Mouse (Mus musculus): ENCODE results near the gene Olfr94.
"Not testable (repeated sequence)": the region's sequence is repeated elsewhere in the genome, so short reads cannot be mapped to it uniquely, and the experiment has no call there.

Gene Olfr94

GRCm38 (mm10) chr17:37200894-37201293 is at the start of gene Olfr94:
Gene Olfr94 (minus strand): TSS chr17:37200994.
- no peak for DNase-seq (ENCODE audit: low read depth, low spot score)

- no peak for DNase-seq (ENCODE audit: low read depth, low spot score)
Observed at GRCm38 (mm10) chr17:37250544-37250943, 49.8 kb upstream of the Olfr94 start.

GRCm38 (mm10) chr17:37249460-37249859 is 48.7 kb upstream of the Olfr94 start:
- no peak for DNase-seq (ENCODE audit: low read depth, low spot score)

GRCm38 (mm10) chr17:37246715-37247114 is 45.9 kb upstream of the Olfr94 start:
- DNase-seq (ENCODE audit: low read depth, low spot score): peak; percentile 40

GRCm38 (mm10) chr17:37242198-37242597 is 41.4 kb upstream of the Olfr94 start:
- DNase-seq (ENCODE audit: low read depth, low spot score): no peak

- not testable (repeated sequence) for DNase-seq (ENCODE audit: low read depth, low spot score)
Observed at GRCm38 (mm10) chr17:37237230-37237629, 36.4 kb upstream of the Olfr94 start, which contains the start of gene Olfr97. Gene Olfr97 (minus strand): TSS chr17:37237330.

- no peak for DNase-seq (ENCODE audit: low read depth, low spot score)
Observed at GRCm38 (mm10) chr17:37221879-37222278, 21.1 kb upstream of the Olfr94 start.

- no peak for DNase-seq (ENCODE audit: low read depth, low spot score)
Observed at GRCm38 (mm10) chr17:37219846-37220245, 19.1 kb upstream of the Olfr94 start, which contains the start of gene Olfr96. Gene Olfr96 (plus strand): TSS chr17:37220146.

- DNase-seq (ENCODE audit: low read depth, low spot score): peak; percentile 43
Observed at GRCm38 (mm10) chr17:37218486-37218885, 17.7 kb upstream of the Olfr94 start.

- DNase-seq (ENCODE audit: low read depth, low spot score): no peak
Observed at GRCm38 (mm10) chr17:37213018-37213417, 12.2 kb upstream of the Olfr94 start, which contains the start of gene Olfr95. Gene Olfr95 (minus strand): TSS chr17:37213118.

GRCm38 (mm10) chr17:37210884-37211768 is 10.3 kb upstream of the Olfr94 start:
- DNase-seq (ENCODE audit: low read depth, low spot score): no peak

GRCm38 (mm10) chr17:37203917-37204236 is 3.1 kb upstream of the Olfr94 start:
- DNase-seq (ENCODE audit: low read depth, low spot score): no peak

- DNase-seq (ENCODE audit: low read depth, low spot score): peak; percentile 58
Observed at GRCm38 (mm10) chr17:37203206-37203916, 2.6 kb upstream of the Olfr94 start.

- DNase-seq (ENCODE audit: low read depth, low spot score): no peak
Observed at GRCm38 (mm10) chr17:37196845-37197724, 3.7 kb downstream of the Olfr94 start.

- DNase-seq (ENCODE audit: low read depth, low spot score): no peak
Observed at GRCm38 (mm10) chr17:37194782-37195181, 6.0 kb downstream of the Olfr94 start.

GRCm38 (mm10) chr17:37193656-37194055 is 7.1 kb downstream of the Olfr94 start, which contains the start of gene Ubd:
Gene Ubd (plus strand): TSS chr17:37193892.
- DNase-seq (ENCODE audit: low read depth, low spot score): no peak

- DNase-seq (ENCODE audit: low read depth, low spot score): no peak
Observed at GRCm38 (mm10) chr17:37193032-37193431, 7.8 kb downstream of the Olfr94 start.

- peak; percentile 6 for DNase-seq (ENCODE audit: low read depth, low spot score)
Observed at GRCm38 (mm10) chr17:37190711-37191110, 10.1 kb downstream of the Olfr94 start.

GRCm38 (mm10) chr17:37185474-37185873 is 15.3 kb downstream of the Olfr94 start:
- peak; percentile 3 for DNase-seq (ENCODE audit: low read depth, low spot score)

GRCm38 (mm10) chr17:37161394-37161793 is 39.4 kb downstream of the Olfr94 start, which contains the start of gene Olfr93:
Gene Olfr93 (minus strand): TSS chr17:37161494.
- no peak for DNase-seq (ENCODE audit: low read depth, low spot score)

All from skeletal muscle tissue, adult 2 months (tissue).